Mouse (Mus musculus) heart, adult 2 months (tissue): ENCODE data around the gene Casc3. TPM values are rescaled to one million over a fixed set of nuclear protein-coding genes. Genes with fewer than 3 reads are reported as not detected.
A peak's percentile ranks its signal among the peaks of the same experiment; 100 is the strongest.

Experiments used
- DNase-seq, 2 experiments: peaks; one replicate each; pipeline ENCODE4 v3.0.0; 2021
- H3K27ac ChIP-seq: fragments of 200-600 bp; 2 replicates; pipeline ENCODE4 v1.8.1; 2022
- H3K27me3 ChIP-seq: fragments of 200-500 bp; 2 replicates; pipeline ENCODE4 v1.6.1; 2012; ENCODE audit warnings: mild to moderate bottlenecking, low read length, inconsistent platforms, mixed read lengths; ENCODE audit not compliant: control insufficient read depth, insufficient read depth
- H3K36me3 ChIP-seq: fragments of 200-500 bp; 2 replicates; pipeline ENCODE4 v1.6.1; 2012; ENCODE audit warnings: low read length, inconsistent platforms; ENCODE audit not compliant: control insufficient read depth, insufficient read depth
- H3K4me1 ChIP-seq: fragments of 200-500 bp; 2 replicates; pipeline ENCODE4 v1.6.1; 2011; ENCODE audit warnings: low read length; ENCODE audit not compliant: control insufficient read depth, insufficient read depth
- H3K4me3 ChIP-seq: fragments of 200-600 bp; 2 replicates; pipeline ENCODE4 v1.8.1; 2022
- H3K79me2 ChIP-seq: fragments of 200-500 bp; replicated peaks from 2 replicates; pipeline ENCODE4 v1.6.1; 2012; ENCODE audit warnings: mild to moderate bottlenecking, inconsistent platforms, low read length, moderate library complexity, mixed read lengths; ENCODE audit not compliant: control insufficient read depth, insufficient read depth
- H3K9ac ChIP-seq: fragments of 200-500 bp; 2 replicates; pipeline ENCODE4 v1.6.1; 2012; ENCODE audit warnings: low read depth, mild to moderate bottlenecking, control low read depth, inconsistent platforms, low read length, mixed read lengths
- CTCF ChIP-seq: fragments of 200-600 bp; IDR thresholded peaks from 2 replicates; pipeline ENCODE4 v1.8.1; 2022; ENCODE audit warnings: antibody characterized with exemption, mild to moderate bottlenecking, moderate library complexity
- EP300 ChIP-seq: fragments of 200-500 bp; IDR thresholded peaks from 2 replicates; pipeline ENCODE4 v1.6.1; 2011; ENCODE audit warnings: low read depth, low read length, control low read depth; ENCODE audit not compliant: insufficient read depth
- POLR2A ChIP-seq: fragments of 200-500 bp; IDR thresholded peaks from 2 replicates; pipeline ENCODE4 v1.6.1; 2011; ENCODE audit warnings: mild to moderate bottlenecking, low read depth, low read length, control low read depth; ENCODE audit not compliant: insufficient read depth
- WGBS: fragments of 180-500 bp; shearing (Covaris S2); methylation state at CpG from one replicate; pipeline ENCODE4 v1.1.7; 2018; 5-methylcytosine and 5-hydroxymethylcytosine counted together
- intact Hi-C: fragments of 180-260 bp; cut with DNase I; formaldehyde crosslinking; loops from one replicate; pipeline ENCODE4 v1.15.1; 2025
- polyA plus RNA-seq: library from polyadenylated mRNA; depleted of rRNA; stranded (reverse); fragments of >200 nt; gene quantifications from 2 replicates; pipeline ENCODE4 v1.2.3, GENCODE M21; 2012
- total RNA-seq, 2 experiments: library from RNA; stranded (reverse); gene quantifications; 2 replicates each; pipeline ENCODE4 v1.2.3; 2021

Casc3 gene
- total and polyA plus RNA-seq, 3 experiments, result 17.5 to 20.7 (median 18.7) TPM

- TF ChIP-seq EP300 (no peak), CTCF (no peak), POLR2A (no peak)
- no peaks in the 10 kb centered on the region for H3K27me3 ChIP-seq
- no peak overlapping the region for H3K9ac ChIP-seq
- H3K36me3 ChIP-seq, result peaks cover 41% of the 10 kb centered on the region
- H3K27ac ChIP-seq, result peak overlapping the region; percentile 100
- DNase-seq, result no peak
- WGBS, result 24% methylated on average over 4 of the region's 4 CpGs
- intact Hi-C loops, result loop anchor here (2.0 kb wide), 1 partner anchor 17 kb away; no protein-coding TSS in a partner anchor
- H3K4me1 ChIP-seq, result peaks cover 28% of the 10 kb centered on the region
- H3K79me2 ChIP-seq, result no peaks in the 10 kb centered on the region
- no peak overlapping the region for H3K4me3 ChIP-seq
Observed at GRCm38 (mm10) chr11:98767713-98768112, 37.0 kb upstream of the Casc3 start.

- no peak for TF ChIP-seq CTCF
- peak; percentile 78 for TF ChIP-seq EP300
- peak; percentile 51 for TF ChIP-seq POLR2A
- peak; percentile 71 to 73 for DNase-seq
- H3K27ac ChIP-seq, result peak overlapping the region; percentile 100
- peaks cover 28% of the 10 kb centered on the region for H3K4me1 ChIP-seq
- WGBS, result 33% methylated on average over 39 of the region's 39 CpGs
- intact Hi-C loops, result loop anchor here (2.0 kb wide), 1 partner anchor 18 kb away; no protein-coding TSS in a partner anchor
- H3K27me3 ChIP-seq, result no peaks in the 10 kb centered on the region
- H3K4me3 ChIP-seq, result peak overlapping the region; percentile 32; the same call in 1 of the 2 replicates
- peak overlapping the region; percentile 70 for H3K9ac ChIP-seq
- peaks cover 41% of the 10 kb centered on the region for H3K36me3 ChIP-seq
- no peaks in the 10 kb centered on the region for H3K79me2 ChIP-seq
Observed at GRCm38 (mm10) chr11:98768127-98769006, 36.3 kb upstream of the Casc3 start.

GRCm38 (mm10) chr11:98769007-98769954 is 35.4 kb upstream of the Casc3 start:
- Histone ChIP-seq H3K36me3 (peaks cover 41% of the 10 kb centered on the region), H3K79me2 (no peaks in the 10 kb centered on the region), H3K27me3 (no peaks in the 10 kb centered on the region), H3K27ac (peak overlapping the region; percentile 100), H3K4me1 (peaks cover 26% of the 10 kb centered on the region), H3K9ac (peak overlapping the region; percentile 35), H3K4me3 (no peak overlapping the region)
- TF ChIP-seq CTCF (no peak), EP300 (0 out of 2 replicates have a peak, but pooled peaks have one; percentile 42), POLR2A (peak; percentile 8)
- intact Hi-C loops, result loop anchor here (2.0 kb wide), 1 partner anchor 18 kb away; no protein-coding TSS in a partner anchor
- WGBS, result 60% methylated on average over 25 of the region's 25 CpGs
- peak; percentile 29 to 52 for DNase-seq

GRCm38 (mm10) chr11:98770096-98770975 is 34.4 kb upstream of the Casc3 start:
- Histone ChIP-seq H3K27me3 (no peaks in the 10 kb centered on the region), H3K4me3 (no peak overlapping the region), H3K9ac (0 out of 2 replicates have a peak overlapping the region, but pooled peaks have one; percentile 11), H3K4me1 (peaks cover 24% of the 10 kb centered on the region), H3K36me3 (peaks cover 39% of the 10 kb centered on the region), H3K79me2 (no peaks in the 10 kb centered on the region), H3K27ac (peak overlapping the region; percentile 100)
- DNase-seq, result peak; percentile 47 to 53
- TF ChIP-seq EP300, result no peak
- TF ChIP-seq CTCF, result no peak
- TF ChIP-seq POLR2A, result 0 out of 2 replicates have a peak, but pooled peaks have one; percentile 19
- intact Hi-C loops, result no loop called here
- 56% methylated on average over 26 of the region's 26 CpGs for WGBS

- 86% methylated on average over 18 of the region's 18 CpGs for WGBS
- TF ChIP-seq POLR2A, result no peak
- no peak for TF ChIP-seq CTCF
- TF ChIP-seq EP300, result no peak
- Histone ChIP-seq H3K4me1 (peaks cover 27% of the 10 kb centered on the region), H3K36me3 (peaks cover 39% of the 10 kb centered on the region), H3K4me3 (no peak overlapping the region; the same call in 1 of the 2 replicates), H3K9ac (peak overlapping the region; percentile 68), H3K79me2 (no peaks in the 10 kb centered on the region), H3K27ac (peak overlapping the region; percentile 100), H3K27me3 (no peaks in the 10 kb centered on the region)
- peak; percentile 25 to 45 for DNase-seq
- intact Hi-C loops, result no loop called here
Observed at GRCm38 (mm10) chr11:98771131-98771530, 33.6 kb upstream of the Casc3 start.
